Mouse (Mus musculus): ENCODE measurements around the gene Socs7. TPM values are rescaled to one million over a fixed set of nuclear protein-coding genes. Genes with fewer than 3 reads are reported as not detected.

Gene Socs7
- polyA plus RNA-seq, 1 experiment: 21.1 TPM

GRCm38 (mm10) chr11:97424092-97424692 lies 61.8 kb downstream of the Socs7 start:
- H3K27me3 ChIP-seq (ENCODE audit: control insufficient read depth, insufficient read depth, low read length, poor library complexity, severe bottlenecking): no peaks in the 10 kb centered on the region
- H3K27ac ChIP-seq (ENCODE audit: insufficient read depth, low read length): no peak overlapping the region
- no peak overlapping the region for H3K9ac ChIP-seq (ENCODE audit: low read depth, poor library complexity, severe bottlenecking)
- TF ChIP-seq POLR2A (IDR thresholded peaks at IDR 0.05; ENCODE audit: insufficient read depth, low read length) (no peak), CTCF (IDR thresholded peaks at IDR 0.05; ENCODE audit: low read depth, low read length) (no peak), EP300 (IDR thresholded peaks at IDR 0.05; ENCODE audit: insufficient read depth, low read depth, low read length) (no peak)
- H3K4me1 ChIP-seq (ENCODE audit: control insufficient read depth, insufficient read depth, low read length): peaks cover 2% of the 10 kb centered on the region
- H3K9me3 ChIP-seq (replicated peaks; ENCODE audit: control insufficient read depth, insufficient read depth, low read length, poor library complexity, severe bottlenecking): no peaks in the 10 kb centered on the region
- no peaks in the 10 kb centered on the region for H3K36me3 ChIP-seq (ENCODE audit: control insufficient read depth, insufficient read depth, low read length, poor library complexity, severe bottlenecking)
- H3K4me3 ChIP-seq (ENCODE audit: low read depth, low read length): no peak overlapping the region

GRCm38 (mm10) chr11:97424802-97425201 lies 62.5 kb downstream of the Socs7 start:
- H3K9ac ChIP-seq (ENCODE audit: low read depth, poor library complexity, severe bottlenecking): no peak overlapping the region

GRCm38 (mm10) chr11:97427794-97428725 lies 65.7 kb downstream of the Socs7 start:
- TF ChIP-seq CTCF (IDR thresholded peaks at IDR 0.05; ENCODE audit: low read depth, low read length) (no peak), POLR2A (IDR thresholded peaks at IDR 0.05; ENCODE audit: insufficient read depth, low read length) (no peak), EP300 (IDR thresholded peaks at IDR 0.05; ENCODE audit: insufficient read depth, low read depth, low read length) (peak; percentile 61)
- peaks cover 9% of the 10 kb centered on the region for H3K4me1 ChIP-seq (ENCODE audit: control insufficient read depth, insufficient read depth, low read length)
- H3K36me3 ChIP-seq (ENCODE audit: control insufficient read depth, insufficient read depth, low read length, poor library complexity, severe bottlenecking): no peaks in the 10 kb centered on the region
- peak overlapping the region; percentile 85 for H3K27ac ChIP-seq (ENCODE audit: insufficient read depth, low read length)
- H3K9me3 ChIP-seq (replicated peaks; ENCODE audit: control insufficient read depth, insufficient read depth, low read length, poor library complexity, severe bottlenecking): no peaks in the 10 kb centered on the region
- peak overlapping the region; percentile 13; the same call in 1 of the 2 replicates for H3K9ac ChIP-seq (ENCODE audit: low read depth, poor library complexity, severe bottlenecking)
- no peaks in the 10 kb centered on the region for H3K27me3 ChIP-seq (ENCODE audit: control insufficient read depth, insufficient read depth, low read length, poor library complexity, severe bottlenecking)
- H3K4me3 ChIP-seq (ENCODE audit: low read depth, low read length): peak overlapping the region; percentile 56

More at GRCm38 (mm10) chr11:97424802-97425201, 62.5 kb downstream of the Socs7 start:
- Histone ChIP-seq H3K36me3 (ENCODE audit: control insufficient read depth, insufficient read depth, low read length, poor library complexity, severe bottlenecking) (no peaks in the 10 kb centered on the region), H3K9me3 (replicated peaks; ENCODE audit: control insufficient read depth, insufficient read depth, low read length, poor library complexity, severe bottlenecking) (no peaks in the 10 kb centered on the region), H3K4me1 (ENCODE audit: control insufficient read depth, insufficient read depth, low read length) (peaks cover 2% of the 10 kb centered on the region), H3K27ac (ENCODE audit: insufficient read depth, low read length) (no peak overlapping the region), H3K27me3 (ENCODE audit: control insufficient read depth, insufficient read depth, low read length, poor library complexity, severe bottlenecking) (no peaks in the 10 kb centered on the region), H3K4me3 (ENCODE audit: low read depth, low read length) (no peak overlapping the region)
- TF ChIP-seq EP300 (IDR thresholded peaks at IDR 0.05; ENCODE audit: insufficient read depth, low read depth, low read length) (no peak), POLR2A (IDR thresholded peaks at IDR 0.05; ENCODE audit: insufficient read depth, low read length) (no peak), CTCF (IDR thresholded peaks at IDR 0.05; ENCODE audit: low read depth, low read length) (no peak)

GRCm38 (mm10) chr11:97428726-97429077 lies 66.4 kb downstream of the Socs7 start:
- H3K4me3 ChIP-seq (ENCODE audit: low read depth, low read length): peak overlapping the region; percentile 29
- H3K27ac ChIP-seq (ENCODE audit: insufficient read depth, low read length): peak overlapping the region; percentile 74
- no peaks in the 10 kb centered on the region for H3K27me3 ChIP-seq (ENCODE audit: control insufficient read depth, insufficient read depth, low read length, poor library complexity, severe bottlenecking)
- H3K9me3 ChIP-seq (replicated peaks; ENCODE audit: control insufficient read depth, insufficient read depth, low read length, poor library complexity, severe bottlenecking): no peaks in the 10 kb centered on the region
- TF ChIP-seq POLR2A (IDR thresholded peaks at IDR 0.05; ENCODE audit: insufficient read depth, low read length): no peak
- TF ChIP-seq CTCF (IDR thresholded peaks at IDR 0.05; ENCODE audit: low read depth, low read length): no peak
- no peak for TF ChIP-seq EP300 (IDR thresholded peaks at IDR 0.05; ENCODE audit: insufficient read depth, low read depth, low read length)
- H3K36me3 ChIP-seq (ENCODE audit: control insufficient read depth, insufficient read depth, low read length, poor library complexity, severe bottlenecking): no peaks in the 10 kb centered on the region
- H3K4me1 ChIP-seq (ENCODE audit: control insufficient read depth, insufficient read depth, low read length): peaks cover 9% of the 10 kb centered on the region
- H3K9ac ChIP-seq (ENCODE audit: low read depth, poor library complexity, severe bottlenecking): 0 out of 2 replicates have a peak overlapping the region, but pooled peaks have one; percentile 1

- Histone ChIP-seq H3K27ac (ENCODE audit: insufficient read depth, low read length) (no peak overlapping the region), H3K36me3 (ENCODE audit: control insufficient read depth, insufficient read depth, low read length, poor library complexity, severe bottlenecking) (no peaks in the 10 kb centered on the region)
- TF ChIP-seq CTCF (IDR thresholded peaks at IDR 0.05; ENCODE audit: low read depth, low read length): no peak
- TF ChIP-seq POLR2A (IDR thresholded peaks at IDR 0.05; ENCODE audit: insufficient read depth, low read length): no peak
- no peak for TF ChIP-seq EP300 (IDR thresholded peaks at IDR 0.05; ENCODE audit: insufficient read depth, low read depth, low read length)
Measured at GRCm38 (mm10) chr11:97429615-97430014, 67.3 kb downstream of the Socs7 start.

More at GRCm38 (mm10) chr11:97429615-97430014, 67.3 kb downstream of the Socs7 start:
- H3K27me3 ChIP-seq (ENCODE audit: control insufficient read depth, insufficient read depth, low read length, poor library complexity, severe bottlenecking): no peaks in the 10 kb centered on the region
- no peak overlapping the region for H3K9ac ChIP-seq (ENCODE audit: low read depth, poor library complexity, severe bottlenecking)
- H3K4me3 ChIP-seq (ENCODE audit: low read depth, low read length): no peak overlapping the region
- no peaks in the 10 kb centered on the region for H3K9me3 ChIP-seq (replicated peaks; ENCODE audit: control insufficient read depth, insufficient read depth, low read length, poor library complexity, severe bottlenecking)
- peaks cover 9% of the 10 kb centered on the region for H3K4me1 ChIP-seq (ENCODE audit: control insufficient read depth, insufficient read depth, low read length)
